In genomic region chr4:63342491-63342890, GRCm38 (mm10) we compare ENCODE assay signal across 27 mouse cellular contexts. TPM values are rescaled to one million over a fixed set of nuclear protein-coding genes. Genes with fewer than 3 reads are reported as not detected.
A peak's percentile ranks its signal among the peaks of the same experiment; 100 is the strongest.
DNase-seq lines count a peak whose midpoint lies in the region; ATAC-seq and TF ChIP-seq lines count a peak whose summit lies in the region.
"Had no signal": no experiment of that assay in that cellular context is flagged by ENCODE, and none has a peak within 500 bp of the region (broad histone marks: within the 10 kb centered on the region; RNA-seq: fewer than 3 reads in every experiment).

No protein-coding gene starts in this region.

- H3K27me3 ChIP-seq in CH12.LX (replicated peaks), result peaks cover 6% of the 10 kb centered on the region
- H3K27me3 ChIP-seq in intestine, embryonic 16.5 days (replicated peaks; ENCODE audit: control insufficient read depth, insufficient read depth, low read length), result no peaks in the 10 kb centered on the region
- H3K27me3 ChIP-seq: embryonic facial prominence, embryonic 15.5 days; hindbrain, embryonic 12.5 days; intestine, embryonic 15.5 days had no signal

- WGBS in intestine, embryonic 16.5 days, result 70% methylated on average over 4 of the region's 4 CpGs

- dilution Hi-C loops in CH12.LX (cut with MboI; ENCODE audit: extremely low pct_ligation_motif_present, extremely low pct_unique_long_range_greater_than_20kb, low sequenced_read_pairs), result no loop called here

- H3K27ac ChIP-seq in CH12.LX (ENCODE audit: insufficient read depth, low read depth), result no peak overlapping the region
- H3K27ac ChIP-seq in intestine, embryonic 16.5 days (ENCODE audit: low read length), result no peak overlapping the region
- H3K27ac ChIP-seq: embryonic facial prominence, embryonic 15.5 days; gastrocnemius, adult 2 months; heart, embryonic 10.5 days; hindbrain, embryonic 12.5 days; intestine, embryonic 15.5 days had no signal

- ATAC-seq in megakaryocyte progenitor cell, adult 5-6 weeks (replicated peaks; ENCODE audit: poor library complexity), result 0 out of 2 replicates have a peak, but pooled peaks have one; percentile 14
- ATAC-seq in intestine, embryonic 16.5 days, result no peak
- ATAC-seq: forebrain, embryonic 14.5 days; intestine, embryonic 15.5 days had no signal

- peak; percentile 23 for DNase-seq in heart, adult 11 months
- no peak for DNase-seq in heart, adult 8-10 months (ENCODE audit: low spot score)
- DNase-seq in CH12.LX (ENCODE audit: extremely low read depth), result peak; percentile 43
- DNase-seq in R1 (ENCODE audit: low read depth, low spot score), result peak; percentile 60
- DNase-seq in right cerebral cortex, postnatal 4 days, result no peak
- DNase-seq: adrenal gland, adult 2 months; adrenal gland, postnatal 25 days; cerebellum, adult 18-20 months; cerebellum, adult 9-11 months; cerebellum, postnatal 36 days; gastrocnemius, adult 2 months; gastrocnemius, postnatal 25 days; heart, postnatal 10 days; heart, postnatal 4 days had no signal

- no peaks in the 10 kb centered on the region for H3K79me2 ChIP-seq in CH12.LX (replicated peaks; ENCODE audit: control insufficient read depth, extremely low read depth, insufficient read depth, poor library complexity, severe bottlenecking)

- TF ChIP-seq RAD21 in CH12.LX (IDR thresholded peaks at IDR 0.05; ENCODE audit: low read depth, low read length), result no peak

- H3K4me3 ChIP-seq in CH12.LX (replicated peaks in 1 of 3; ENCODE audit: low read depth in 2 of 3, low read length in 2 of 3, poor library complexity in 1 of 3), result no peak overlapping the region
- no peak overlapping the region for H3K4me3 ChIP-seq in intestine, embryonic 16.5 days (ENCODE audit: low read length)
- H3K4me3 ChIP-seq: embryonic facial prominence, embryonic 15.5 days; erythroblast, embryonic 14.5 days; gastrocnemius, adult 2 months; heart, embryonic 10.5 days; hindbrain, embryonic 12.5 days; intestine, embryonic 15.5 days had no signal

- peaks cover 25 to 33% of the 10 kb centered on the region in 2 experiments for H3K4me1 ChIP-seq in CH12.LX (ENCODE audit: control insufficient read depth in 1 of 2, insufficient read depth in 2 of 2)
- no peaks in the 10 kb centered on the region for H3K4me1 ChIP-seq in intestine, embryonic 16.5 days (ENCODE audit: control insufficient read depth, insufficient read depth, low read length)
- H3K4me1 ChIP-seq: heart, embryonic 10.5 days; hindbrain, embryonic 12.5 days; intestine, embryonic 15.5 days had no signal

- no peak for TF ChIP-seq POLR2A in CH12.LX (IDR thresholded peaks at IDR 0.05; ENCODE audit: low read depth, low read length)

- TF ChIP-seq EP300 in CH12.LX (IDR thresholded peaks at IDR 0.05; ENCODE audit: low read length), result no peak

- no peaks in the 10 kb centered on the region for H3K36me3 ChIP-seq in CH12.LX (replicated peaks in 1 of 2; ENCODE audit: control insufficient read depth in 1 of 2, insufficient read depth in 1 of 2, low read length in 1 of 2)
- H3K36me3 ChIP-seq in intestine, embryonic 16.5 days (ENCODE audit: control insufficient read depth, insufficient read depth, low read length), result no peaks in the 10 kb centered on the region
- H3K36me3 ChIP-seq: embryonic facial prominence, embryonic 15.5 days; G1E; heart, embryonic 10.5 days; hindbrain, embryonic 12.5 days; intestine, embryonic 15.5 days had no signal

- in situ Hi-C loops in CH12.LX (cut with MboI; ENCODE audit: low pct_ligation_motif_present, low pct_unique_long_range_greater_than_20kb, low sequenced_read_pairs), result no loop called here

- no peak for TF ChIP-seq CTCF in CH12.LX (conservative IDR thresholded peaks at IDR 0.05 in 1 of 2, IDR thresholded peaks at IDR 0.05 in 1 of 2; ENCODE audit: low read depth in 2 of 2, low read length in 2 of 2)

- H3K9me3 ChIP-seq in CH12.LX (replicated peaks; ENCODE audit: low read length), result no peaks in the 10 kb centered on the region
- no peaks in the 10 kb centered on the region for H3K9me3 ChIP-seq in intestine, embryonic 16.5 days (ENCODE audit: control insufficient read depth, low read length)
- H3K9me3 ChIP-seq: embryonic facial prominence, embryonic 15.5 days; heart, embryonic 10.5 days; hindbrain, embryonic 12.5 days; intestine, embryonic 15.5 days had no signal

- H3K4me2 ChIP-seq in CH12.LX (ENCODE audit: insufficient read depth, low read depth, poor library complexity, severe bottlenecking), result no peak overlapping the region
- no peak overlapping the region for H3K4me2 ChIP-seq in intestine, embryonic 16.5 days (ENCODE audit: low read depth, low read length)
- H3K4me2 ChIP-seq: embryonic facial prominence, embryonic 15.5 days; hindbrain, embryonic 12.5 days; intestine, embryonic 15.5 days had no signal

- H3K9ac ChIP-seq in CH12.LX (ENCODE audit: insufficient read depth, low read depth), result no peak overlapping the region
- no peak overlapping the region for H3K9ac ChIP-seq in intestine, embryonic 16.5 days (ENCODE audit: low read depth, low read length)
- H3K9ac ChIP-seq: embryonic facial prominence, embryonic 15.5 days; hindbrain, embryonic 12.5 days; intestine, embryonic 15.5 days had no signal

TF ChIP-seq in CH12.LX, 34 proteins besides CTCF, POLR2A, EP300 and RAD21:
- no peak for TF ChIP-seq SIN3A (IDR thresholded peaks at IDR 0.05; ENCODE audit: low read length)
- TF ChIP-seq E2F4 (IDR thresholded peaks at IDR 0.05; ENCODE audit: insufficient replicate concordance, low read depth, low read length), result no peak
- TF ChIP-seq ELF1 (IDR thresholded peaks at IDR 0.05; ENCODE audit: low read depth, low read length), result no peak
- no peak for TF ChIP-seq GABPA (IDR thresholded peaks at IDR 0.05; ENCODE audit: insufficient replicate concordance, low read depth, low read length)
- no peak for TF ChIP-seq PAX5 (IDR thresholded peaks at IDR 0.05; ENCODE audit: low read length)
- TF ChIP-seq USF1 (IDR thresholded peaks at IDR 0.05; ENCODE audit: low read depth, low read length), result peak; percentile 6; the same call in 1 of the 2 replicates
- no peak for TF ChIP-seq ETS1 (conservative IDR thresholded peaks at IDR 0.05; ENCODE audit: low read depth, low read length)
- peak; percentile 49; the same call in 1 of the 2 replicates for TF ChIP-seq BHLHE40 (IDR thresholded peaks at IDR 0.05; ENCODE audit: low read depth, low read length)
- TF ChIP-seq JUND (conservative IDR thresholded peaks at IDR 0.05; ENCODE audit: low read depth, low read length), result no peak
- peak; percentile 19; the same call in 1 of the 2 replicates for TF ChIP-seq MAX (IDR thresholded peaks at IDR 0.05; ENCODE audit: low read length)
- TF ChIP-seq CHD1 (IDR thresholded peaks at IDR 0.05; ENCODE audit: low read depth, low read length), result no peak
- no peak for TF ChIP-seq MXI1 (IDR thresholded peaks at IDR 0.05; ENCODE audit: low read depth, low read length)

RNA-seq across cellular contexts. Expression of gene Orm1, which starts 1.9 kb away (rescaled TPM):
- under 1 TPM in 1 of 4 experiments, not detected in 3; 0.75 TPM for total RNA-seq in heart, adult 8-10 months (2022)
- total RNA-seq in CH12.LX (2012; rRNA removed) (not detected in 2 replicates), CH12.LX (2014; rRNA removed) (not detected in 2 replicates)
- polyA plus RNA-seq in CH12.LX (2012; ENCODE audit: insufficient read length, low read depth), result not detected in 2 replicates
- 1.5 and 4.2 TPM in 2 replicates for total RNA-seq in megakaryocyte progenitor cell, adult 5-6 weeks (2015)
- 4.7 and 6.6 TPM in 2 replicates for total RNA-seq in megakaryocyte progenitor cell, adult 5-6 weeks (2017)
- not detected in 2 replicates for polyA plus RNA-seq in intestine, embryonic 16.5 days (2015; fragmentation: Nextera tagmentation; extraction: Ambion mirVana)
- total RNA-seq: G1E; heart, postnatal 4 days had no signal
- polyA plus RNA-seq: embryonic facial prominence, embryonic 11.5 days; erythroblast, embryonic 14.5 days; forebrain, embryonic 14.5 days; G1E; heart, embryonic 10.5 days; heart, embryonic 14.5 days; hindbrain, embryonic 12.5 days; intestine, embryonic 15.5 days had no signal

RNA-seq across cellular contexts. Expression of gene Orm3, which starts 13.5 kb away (rescaled TPM):
- total RNA-seq in heart, adult 8-10 months (2022), result 1 to 10 TPM in 2 of 4 experiments, under 1 TPM in 2; 0.60 to 4.5 (median 1.7) TPM
- total RNA-seq in CH12.LX (2012; rRNA removed) (not detected in 2 replicates), CH12.LX (2014; rRNA removed) (not detected in 2 replicates)
- polyA plus RNA-seq in CH12.LX (2012; ENCODE audit: insufficient read length, low read depth), result 0.30 and 0.33 TPM in 2 replicates
- total RNA-seq in megakaryocyte progenitor cell, adult 5-6 weeks (2015), result not detected in 2 replicates
- total RNA-seq in megakaryocyte progenitor cell, adult 5-6 weeks (2017), result not detected in 2 replicates
- polyA plus RNA-seq in intestine, embryonic 16.5 days (2015; fragmentation: Nextera tagmentation; extraction: Ambion mirVana), result not detected in 2 replicates
- total RNA-seq: G1E; gastrocnemius, adult 2 months; granulocyte monocyte progenitor cell, adult 5-6 weeks; heart, postnatal 4 days had no signal
- polyA plus RNA-seq: C2C12; embryonic facial prominence, embryonic 11.5 days; embryonic facial prominence, embryonic 15.5 days; erythroblast, embryonic 14.5 days; forebrain, embryonic 14.5 days; G1E; heart, embryonic 10.5 days; heart, embryonic 14.5 days; hindbrain, embryonic 12.5 days; intestine, embryonic 15.5 days had no signal

RNA-seq across cellular contexts. Expression of gene Orm2, which starts 19.8 kb away (rescaled TPM):
- under 1 TPM in 2 of 4 experiments, not detected in 2; 0.34 to 0.37 TPM for total RNA-seq in heart, adult 8-10 months (2022)
- not detected in 2 replicates for total RNA-seq in CH12.LX (2012; rRNA removed)
- not detected in 2 replicates for total RNA-seq in CH12.LX (2014; rRNA removed)
- 0.53 TPM in 1 of 2 replicates, not detected in the other for polyA plus RNA-seq in CH12.LX (2012; ENCODE audit: insufficient read length, low read depth)
- total RNA-seq in megakaryocyte progenitor cell, adult 5-6 weeks (2015), result not detected in 2 replicates
- not detected in 2 replicates for total RNA-seq in megakaryocyte progenitor cell, adult 5-6 weeks (2017)
- not detected in 2 replicates for polyA plus RNA-seq in intestine, embryonic 16.5 days (2015; fragmentation: Nextera tagmentation; extraction: Ambion mirVana)
- total RNA-seq: G1E; gastrocnemius, adult 2 months; granulocyte monocyte progenitor cell, adult 5-6 weeks; heart, postnatal 10 days; heart, postnatal 4 days had no signal
- polyA plus RNA-seq: C2C12; embryonic facial prominence, embryonic 11.5 days; erythroblast, embryonic 14.5 days; forebrain, embryonic 14.5 days; G1E; heart, embryonic 10.5 days; heart, embryonic 14.5 days; hindbrain, embryonic 12.5 days; intestine, embryonic 15.5 days had no signal

Comparison
In these comparisons a context has a peak if more than half of its experiments do, and no peak if none do; other contexts are left out.
1. DNase-seq: peak in heart, adult 11 months (single experiment), CH12.LX (single experiment) and R1 (single experiment); none in heart, adult 8-10 months (single experiment) and right cerebral cortex, postnatal 4 days (single experiment).